Mouse (Mus musculus) megakaryocyte, embryonic 14.5 days (primary cell): ENCODE results near the gene Rhot2. TPM values are rescaled to one million over a fixed set of nuclear protein-coding genes. Genes with fewer than 3 reads are reported as not detected.

Source experiments
- H3K27me3 ChIP-seq: replicated peaks from 2 replicates; pipeline ENCODE3; 2012; ENCODE audit warnings: inconsistent platforms
- H3K36me3 ChIP-seq: replicated peaks from 2 replicates; pipeline ENCODE3; 2012; ENCODE audit warnings: low read length, inconsistent platforms, mixed read lengths
- H3K4me1 ChIP-seq: 2 replicates; pipeline ENCODE4 v1.6.1; 2012; ENCODE audit warnings: inconsistent platforms
- H3K4me3 ChIP-seq: replicated peaks from 2 replicates; pipeline ENCODE3; 2012; ENCODE audit warnings: moderate library complexity, mild to moderate bottlenecking, inconsistent platforms
- H3K9me3 ChIP-seq: 2 replicates; pipeline ENCODE4 v1.6.1; 2012; ENCODE audit warnings: inconsistent platforms
- FLI1 ChIP-seq: IDR thresholded peaks from 2 replicates; pipeline ENCODE4 v1.6.1; 2012; ENCODE audit warnings: low read length, inconsistent platforms, mixed read lengths
- GATA1 ChIP-seq: IDR thresholded peaks from 3 replicates; pipeline ENCODE4 v1.6.1; 2012; ENCODE audit warnings: mixed read lengths, low read length, inconsistent platforms, borderline replicate concordance
- polyA plus RNA-seq: library from polyadenylated mRNA; stranded (reverse); fragments of >175 nt; gene quantifications from 2 replicates; pipeline ENCODE4 v1.2.3, GENCODE M21; 2012; ENCODE audit warnings: low replicate concordance; ENCODE audit not compliant: insufficient read depth

Rhot2 gene
- polyA plus RNA-seq, 1 experiment: 75.2 TPM

GRCm38 (mm10) chr17:25791320-25791842 is 53.3 kb downstream of the Rhot2 start:
- Histone ChIP-seq H3K9me3 (no peaks in the 10 kb centered on the region), H3K4me3 (peak overlapping the region; percentile 95), H3K27me3 (peaks cover 20% of the 10 kb centered on the region), H3K4me1 (peaks cover 61% of the 10 kb centered on the region), H3K36me3 (peaks cover 42% of the 10 kb centered on the region)
- TF ChIP-seq FLI1: no peak
- no peak for TF ChIP-seq GATA1

Other genes starting within 250 kb of the Rhot2 start
- not detected in 2 replicates for gene Gng13, start 127.7 kb downstream of the Rhot2 start, polyA plus RNA-seq
- 4.6 and 30.7 TPM in 2 replicates for gene Chtf18, start 117.4 kb downstream of the Rhot2 start, polyA plus RNA-seq
- 27.9 and 63.5 TPM in 2 replicates for gene Rpusd1, start 117.2 kb downstream of the Rhot2 start, polyA plus RNA-seq
- 1.1 TPM in 1 of 2 replicates, not detected in the other for gene Mslnl, start 108.8 kb downstream of the Rhot2 start, polyA plus RNA-seq
- not detected in 2 replicates for gene Msln, start 90.5 kb downstream of the Rhot2 start, polyA plus RNA-seq
- 5.5 and 12.7 TPM in 2 replicates for gene Narfl, start 71.1 kb downstream of the Rhot2 start, polyA plus RNA-seq
- 14.8 and 29.7 TPM in 2 replicates for gene Haghl, start 59.2 kb downstream of the Rhot2 start, polyA plus RNA-seq
- not detected in 2 replicates for gene Ccdc78, start 58.3 kb downstream of the Rhot2 start, polyA plus RNA-seq
- gene Fam173a, start 52.0 kb downstream of the Rhot2 start, polyA plus RNA-seq: 17.4 and 23.4 TPM in 2 replicates
- gene AC134908.4, start 49.2 kb downstream of the Rhot2 start, polyA plus RNA-seq: not detected in 2 replicates
- gene Metrn, start 47.7 kb downstream of the Rhot2 start, polyA plus RNA-seq: 59.9 and 91.1 TPM in 2 replicates
- gene Fbxl16, start 35.8 kb downstream of the Rhot2 start, polyA plus RNA-seq: 0.15 TPM in 1 of 2 replicates, not detected in the other
- gene Wdr24, start 21.2 kb downstream of the Rhot2 start, polyA plus RNA-seq: 6.4 and 8.2 TPM in 2 replicates
- 2.4 and 7.8 TPM in 2 replicates for gene Jmjd8, start 16.0 kb downstream of the Rhot2 start, polyA plus RNA-seq
- gene Stub1, start 11.4 kb downstream of the Rhot2 start, polyA plus RNA-seq: 34.5 and 115 TPM in 2 replicates
- 2.9 and 3.8 TPM in 2 replicates for gene Rhbdl1, start 7.6 kb downstream of the Rhot2 start, polyA plus RNA-seq
- 3.0 and 5.2 TPM in 2 replicates for gene Gm20683, start 3.1 kb downstream of the Rhot2 start, polyA plus RNA-seq
- gene Wdr90, start 16.6 kb upstream of the Rhot2 start, polyA plus RNA-seq: 6.0 and 10.1 TPM in 2 replicates
- gene Mcrip2, start 23.9 kb upstream of the Rhot2 start, polyA plus RNA-seq: 77.6 and 205 TPM in 2 replicates
- 22.6 and 23.9 TPM in 2 replicates for gene Mettl26, start 30.2 kb upstream of the Rhot2 start, polyA plus RNA-seq
- 1.9 and 3.1 TPM in 2 replicates for gene Wfikkn1, start 36.0 kb upstream of the Rhot2 start, polyA plus RNA-seq
- 8.8 and 24.8 TPM in 2 replicates for gene Rab40c, start 74.9 kb upstream of the Rhot2 start, polyA plus RNA-seq
- 48.5 and 65.5 TPM in 2 replicates for gene Pigq, start 100.1 kb upstream of the Rhot2 start, polyA plus RNA-seq
- not detected in 2 replicates for gene Nhlrc4, start 100.1 kb upstream of the Rhot2 start, polyA plus RNA-seq
- not detected in 2 replicates for gene A930017K11Rik, start 107.7 kb upstream of the Rhot2 start, polyA plus RNA-seq
- gene Capn15, start 140.9 kb upstream of the Rhot2 start, polyA plus RNA-seq: 12.2 and 39.3 TPM in 2 replicates
- 2.7 and 4.0 TPM in 2 replicates for gene Rab11fip3, start 224.7 kb upstream of the Rhot2 start, polyA plus RNA-seq
- 0.35 and 1.5 TPM in 2 replicates for gene Decr2, start 245.5 kb upstream of the Rhot2 start, polyA plus RNA-seq